Mouse (Mus musculus) testis, adult 2 months (tissue): ENCODE measurements around the gene Mttp. TPM values are rescaled to one million over a fixed set of nuclear protein-coding genes. Genes with fewer than 3 reads are reported as not detected.

ENCODE experiments used
- H3K27ac ChIP-seq: fragments of 200-500 bp; 2 replicates; pipeline ENCODE4 v1.5.1; 2012; ENCODE audit warnings: low read depth, low read length; ENCODE audit not compliant: control insufficient read depth, insufficient read depth
- H3K27me3 ChIP-seq: fragments of 200-500 bp; 2 replicates; pipeline ENCODE4 v1.6.1; 2012; ENCODE audit warnings: mild to moderate bottlenecking, low read length, moderate library complexity; ENCODE audit not compliant: control insufficient read depth, insufficient read depth
- H3K36me3 ChIP-seq: fragments of 200-500 bp; 2 replicates; pipeline ENCODE4 v1.6.1; 2012; ENCODE audit warnings: mild to moderate bottlenecking, low read length; ENCODE audit not compliant: control insufficient read depth, insufficient read depth
- H3K4me1 ChIP-seq: fragments of 200-500 bp; 2 replicates; pipeline ENCODE4 v1.6.1; 2012; ENCODE audit warnings: low read length; ENCODE audit not compliant: control insufficient read depth, insufficient read depth
- H3K4me3 ChIP-seq: fragments of 200-500 bp; 2 replicates; pipeline ENCODE4 v1.5.1; 2012; ENCODE audit warnings: low read depth, mild to moderate bottlenecking, low read length, moderate library complexity, mixed read lengths; ENCODE audit not compliant: control insufficient read depth
- CTCF ChIP-seq: fragments of 200-500 bp; IDR thresholded peaks from 2 replicates; pipeline ENCODE4 v1.5.1; 2012; ENCODE audit warnings: low read depth, mild to moderate bottlenecking, inconsistent platforms, low read length, moderate library complexity; ENCODE audit not compliant: control insufficient read depth, insufficient read depth, insufficient replicate concordance
- POLR2A ChIP-seq: fragments of 200-500 bp; IDR thresholded peaks from 2 replicates; pipeline ENCODE4 v1.6.1; 2012; ENCODE audit warnings: low read depth, mild to moderate bottlenecking, inconsistent platforms, low read length, moderate library complexity; ENCODE audit not compliant: control insufficient read depth
- polyA plus RNA-seq: library from polyadenylated mRNA; depleted of rRNA; stranded (reverse); fragments of >200 nt; gene quantifications from 2 replicates; pipeline ENCODE4 v1.2.3, GENCODE M21; 2012

Gene Mttp
- polyA plus RNA-seq, 1 experiment = 10.9 TPM

- Histone ChIP-seq H3K4me3 (no peak overlapping the region), H3K4me1 (no peaks in the 10 kb centered on the region), H3K27ac (no peak overlapping the region), H3K36me3 (no peaks in the 10 kb centered on the region), H3K27me3 (no peaks in the 10 kb centered on the region)
- TF ChIP-seq CTCF (no peak), POLR2A (no peak)
These were observed 30.8 kb upstream of the Mttp start for GRCm38 (mm10) chr3:138175551-138175950.

- TF ChIP-seq POLR2A (no peak), CTCF (no peak)
- H3K4me1 ChIP-seq = no peaks in the 10 kb centered on the region
- no peaks in the 10 kb centered on the region for H3K27me3 ChIP-seq
- H3K27ac ChIP-seq = no peak overlapping the region
- H3K4me3 ChIP-seq = no peak overlapping the region
- no peaks in the 10 kb centered on the region for H3K36me3 ChIP-seq
These were observed 28.5 kb upstream of the Mttp start for GRCm38 (mm10) chr3:138173291-138173690.

- no peaks in the 10 kb centered on the region for H3K27me3 ChIP-seq
- H3K4me1 ChIP-seq = peaks cover 3% of the 10 kb centered on the region
- H3K36me3 ChIP-seq = no peaks in the 10 kb centered on the region
- H3K4me3 ChIP-seq = no peak overlapping the region
- no peak for TF ChIP-seq POLR2A
- no peak for TF ChIP-seq CTCF
- H3K27ac ChIP-seq = no peak overlapping the region
These were observed 17.9 kb upstream of the Mttp start for GRCm38 (mm10) chr3:138162553-138163183.

- Histone ChIP-seq H3K27ac (no peak overlapping the region), H3K4me3 (no peak overlapping the region), H3K27me3 (no peaks in the 10 kb centered on the region), H3K4me1 (peaks cover 3% of the 10 kb centered on the region), H3K36me3 (no peaks in the 10 kb centered on the region)
- TF ChIP-seq CTCF = no peak
- no peak for TF ChIP-seq POLR2A
These were observed 16.9 kb upstream of the Mttp start for GRCm38 (mm10) chr3:138161623-138162022.

- H3K27ac ChIP-seq = no peak overlapping the region
- peaks cover 2% of the 10 kb centered on the region for H3K4me1 ChIP-seq
- TF ChIP-seq CTCF = no peak
- no peak for TF ChIP-seq POLR2A
- no peaks in the 10 kb centered on the region; the same call in 1 of the 2 replicates for H3K36me3 ChIP-seq
- H3K27me3 ChIP-seq = no peaks in the 10 kb centered on the region
- no peak overlapping the region for H3K4me3 ChIP-seq
These were observed 11.9 kb upstream of the Mttp start for GRCm38 (mm10) chr3:138156651-138157050.

GRCm38 (mm10) chr3:138155062-138155461 is 10.3 kb upstream of the Mttp start:
- TF ChIP-seq CTCF = no peak
- no peak for TF ChIP-seq POLR2A
- H3K36me3 ChIP-seq = no peaks in the 10 kb centered on the region; the same call in 1 of the 2 replicates
- no peaks in the 10 kb centered on the region for H3K27me3 ChIP-seq

GRCm38 (mm10) chr3:138148811-138149210 is 4.0 kb upstream of the Mttp start:
- no peak overlapping the region for H3K27ac ChIP-seq
- peaks cover 2% of the 10 kb centered on the region; the same call in 1 of the 2 replicates for H3K4me1 ChIP-seq
- TF ChIP-seq CTCF = no peak
- no peak for TF ChIP-seq POLR2A
- peaks cover 2% of the 10 kb centered on the region for H3K36me3 ChIP-seq
- H3K4me3 ChIP-seq = no peak overlapping the region
- H3K27me3 ChIP-seq = no peaks in the 10 kb centered on the region

More at GRCm38 (mm10) chr3:138155062-138155461, 10.3 kb upstream of the Mttp start:
- Histone ChIP-seq H3K4me1 (no peaks in the 10 kb centered on the region), H3K4me3 (no peak overlapping the region), H3K27ac (no peak overlapping the region)
